Mouse (Mus musculus) midbrain, embryonic 10.5 days (tissue): ENCODE measurements around the gene Atp1b2. TPM values are rescaled to one million over a fixed set of nuclear protein-coding genes. Genes with fewer than 3 reads are reported as not detected.
A peak's percentile ranks its signal among the peaks of the same experiment; 100 is the strongest.

Experiments
- DNase-seq: peaks from one replicate; pipeline ENCODE4 v3.0.0-alpha.2; 2017; ENCODE audit warnings: low spot score
- H3K27ac ChIP-seq: fragments of 300-500 bp; sonication (generic); replicated peaks from 2 replicates; pipeline ENCODE4 v1.5.1; 2016; ENCODE audit warnings: mild to moderate bottlenecking
- H3K27me3 ChIP-seq: fragments of 300-500 bp; sonication (generic); 2 replicates; pipeline ENCODE4 v1.6.1; 2016; ENCODE audit warnings: low read depth, mild to moderate bottlenecking; ENCODE audit not compliant: poor library complexity, severe bottlenecking
- H3K36me3 ChIP-seq: fragments of 300-500 bp; sonication (generic); 2 replicates; pipeline ENCODE4 v1.6.1; 2016; ENCODE audit warnings: mild to moderate bottlenecking, moderate library complexity
- H3K4me1 ChIP-seq: fragments of 300-500 bp; sonication (generic); 2 replicates; pipeline ENCODE4 v1.6.1; 2016
- H3K4me3 ChIP-seq: fragments of 300-500 bp; sonication (generic); 2 replicates; pipeline ENCODE4 v1.5.1; 2016; ENCODE audit warnings: mild to moderate bottlenecking, moderate library complexity
- H3K9me3 ChIP-seq: fragments of 300-500 bp; sonication (generic); replicated peaks from 2 replicates; pipeline ENCODE4 v1.6.1; 2016; ENCODE audit warnings: mild to moderate bottlenecking
- WGBS: fragments of 180-500 bp; shearing (Covaris S2); methylation state at CpG from one replicate; pipeline ENCODE4 v1.1.7; 2016; 5-methylcytosine and 5-hydroxymethylcytosine counted together
- polyA plus RNA-seq: library from polyadenylated mRNA; unstranded; fragments of >200 nt; fragmentation: Nextera tagmentation; extraction: Ambion mirVana; gene quantifications from 2 replicates; pipeline ENCODE4 v1.2.1, GENCODE M21; 2016

The Atp1b2 gene
- polyA plus RNA-seq, 1 experiment from 2014 or later = 6.0 TPM

DNA sequence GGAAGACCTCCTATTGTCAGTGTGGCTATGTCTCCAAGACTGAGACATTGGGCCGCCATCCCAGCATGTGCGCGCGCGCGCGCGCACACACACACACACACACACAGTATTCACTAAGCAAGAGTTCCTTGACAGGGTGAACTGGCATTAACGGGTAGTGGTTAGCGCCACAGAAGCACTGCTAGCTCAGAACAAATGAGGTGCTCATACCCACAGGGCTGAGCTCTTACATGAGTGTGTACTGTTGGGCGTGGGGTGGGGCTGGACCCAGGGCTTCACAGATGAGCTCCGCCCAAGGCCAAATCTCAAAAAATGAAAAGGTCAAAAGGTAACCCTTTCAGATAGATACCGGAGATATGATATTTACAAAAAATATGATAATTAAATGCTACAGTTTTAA, 20.8 kb downstream of the Atp1b2 start:
- peaks cover 64% of the 10 kb centered on the region for H3K36me3 ChIP-seq
- H3K4me3 ChIP-seq = no peak overlapping the region
- DNase-seq = no peak
- peaks cover 14% of the 10 kb centered on the region for H3K4me1 ChIP-seq
- WGBS = 97% methylated on average over 13 of the region's 13 CpGs
- H3K27ac ChIP-seq = no peak overlapping the region
- no peaks in the 10 kb centered on the region for H3K27me3 ChIP-seq
- no peaks in the 10 kb centered on the region for H3K9me3 ChIP-seq

DNA sequence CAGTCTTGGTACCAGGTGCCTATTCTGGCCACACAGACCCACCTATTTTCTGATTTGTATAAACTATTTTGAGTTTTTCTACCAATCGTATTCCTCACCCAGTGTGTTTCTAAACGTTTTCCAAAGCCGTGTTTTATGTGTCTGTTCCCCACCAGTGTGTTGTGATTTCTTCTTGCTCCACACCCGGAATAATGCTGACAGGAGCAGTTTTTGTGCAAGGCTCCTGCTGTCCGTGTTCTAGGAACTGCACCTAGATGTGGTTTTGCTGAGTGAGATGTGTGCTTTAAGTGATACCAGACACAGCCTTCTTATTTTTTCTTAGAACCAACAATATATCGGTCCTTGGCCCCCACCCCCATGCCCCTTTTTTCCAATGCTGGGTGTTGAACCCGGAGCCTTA, 21.7 kb downstream of the Atp1b2 start:
- no peak overlapping the region for H3K4me3 ChIP-seq
- WGBS = 93% methylated on average over 7 of the region's 7 CpGs
- peaks cover 54% of the 10 kb centered on the region for H3K36me3 ChIP-seq

DNA sequence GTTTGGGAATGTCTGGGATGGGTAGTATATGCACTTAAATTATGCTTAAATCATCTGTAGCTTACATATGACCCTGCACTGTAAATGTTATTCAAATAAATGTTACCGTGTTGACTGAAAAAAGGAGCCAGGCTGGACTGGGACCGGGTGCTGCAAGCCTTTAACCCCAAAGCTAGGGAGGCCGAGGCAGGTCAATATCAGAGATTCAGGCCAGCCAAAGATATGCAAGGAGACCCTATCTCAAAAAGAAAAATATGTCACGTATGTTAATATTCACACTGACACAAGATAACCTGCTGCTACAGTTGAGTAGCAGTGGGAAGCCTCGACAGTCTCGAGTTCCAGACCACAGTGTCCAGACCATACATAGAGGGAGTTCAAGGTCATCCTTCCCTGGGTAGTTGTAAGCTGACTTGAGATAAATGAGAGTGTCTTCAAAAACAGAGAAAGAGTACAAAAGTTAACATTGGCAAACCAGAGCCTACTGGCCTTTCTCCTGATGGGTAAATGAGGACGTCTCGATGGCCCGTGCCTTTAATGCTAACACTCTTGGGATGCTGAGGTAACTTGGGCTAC, 23.4 kb downstream of the Atp1b2 start:
- Histone ChIP-seq H3K27ac (peak overlapping the region; percentile 91), H3K27me3 (no peaks in the 10 kb centered on the region), H3K36me3 (peaks cover 41% of the 10 kb centered on the region), H3K9me3 (no peaks in the 10 kb centered on the region), H3K4me1 (peaks cover 32% of the 10 kb centered on the region), H3K4me3 (peak overlapping the region; percentile 90)
- DNase-seq = no peak
- 68% methylated on average over 9 of the region's 9 CpGs for WGBS

More for the DNA sequence above, 21.7 kb downstream of the Atp1b2 start:
- H3K27me3 ChIP-seq = no peaks in the 10 kb centered on the region
- no peak overlapping the region for H3K27ac ChIP-seq
- peaks cover 19% of the 10 kb centered on the region for H3K4me1 ChIP-seq
- DNase-seq = no peak
- no peaks in the 10 kb centered on the region for H3K9me3 ChIP-seq

DNA sequence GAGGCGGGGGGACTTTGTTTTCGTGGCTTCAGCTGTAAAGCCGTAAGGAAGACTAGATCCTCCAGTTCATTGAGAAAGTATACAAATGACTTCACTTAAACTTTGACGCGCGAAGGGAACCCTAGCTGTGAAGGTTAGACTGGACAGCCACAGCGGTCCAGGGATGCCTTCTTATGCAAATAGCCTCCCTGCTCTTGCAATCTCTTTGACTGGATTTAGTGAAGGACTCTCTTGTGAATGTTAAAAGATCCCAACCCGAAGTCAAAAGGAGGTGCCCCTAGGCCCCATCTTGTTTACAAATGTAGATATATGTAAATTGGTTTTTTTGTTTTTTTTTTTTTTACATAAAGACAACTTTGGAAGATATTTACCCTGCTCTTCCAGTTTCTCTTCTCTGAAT, 23.9 kb downstream of the Atp1b2 start:
- Histone ChIP-seq H3K27ac (peak overlapping the region; percentile 91), H3K4me3 (peak overlapping the region; percentile 90), H3K27me3 (no peaks in the 10 kb centered on the region), H3K36me3 (peaks cover 41% of the 10 kb centered on the region), H3K4me1 (peaks cover 37% of the 10 kb centered on the region), H3K9me3 (no peaks in the 10 kb centered on the region)
- under 1% methylated on average over 8 of the region's 8 CpGs for WGBS
- no peak for DNase-seq

DNA sequence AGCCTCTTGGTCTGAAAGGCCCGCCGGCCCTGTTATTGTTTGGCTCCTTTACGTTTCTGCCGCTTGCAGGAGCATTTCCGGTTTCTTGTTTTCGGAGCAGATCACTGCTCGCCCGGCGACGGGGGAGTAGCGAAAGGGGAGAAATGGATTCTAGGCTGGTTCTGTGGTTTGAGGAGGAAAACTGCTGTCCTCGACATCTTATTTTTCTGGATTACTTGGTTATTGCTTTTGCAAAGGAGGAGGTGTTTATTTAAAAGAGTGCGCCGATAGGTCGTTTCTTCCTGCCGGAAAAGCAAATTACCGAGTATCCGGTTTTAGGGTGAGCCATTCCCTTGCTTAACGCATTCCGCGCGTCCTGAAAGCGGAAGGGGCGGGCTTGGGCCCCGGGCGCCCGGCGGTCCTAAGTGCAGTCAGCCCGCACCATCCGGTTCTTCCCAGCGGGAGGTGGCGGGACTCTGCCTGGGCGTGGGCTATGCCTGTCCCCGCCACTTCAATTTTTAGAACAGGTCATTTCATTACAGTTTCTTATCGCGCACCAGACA, 24.5 kb downstream of the Atp1b2 start:
- H3K4me1 ChIP-seq = peaks cover 41% of the 10 kb centered on the region
- under 1% methylated on average over 36 of the region's 36 CpGs for WGBS

DNA sequence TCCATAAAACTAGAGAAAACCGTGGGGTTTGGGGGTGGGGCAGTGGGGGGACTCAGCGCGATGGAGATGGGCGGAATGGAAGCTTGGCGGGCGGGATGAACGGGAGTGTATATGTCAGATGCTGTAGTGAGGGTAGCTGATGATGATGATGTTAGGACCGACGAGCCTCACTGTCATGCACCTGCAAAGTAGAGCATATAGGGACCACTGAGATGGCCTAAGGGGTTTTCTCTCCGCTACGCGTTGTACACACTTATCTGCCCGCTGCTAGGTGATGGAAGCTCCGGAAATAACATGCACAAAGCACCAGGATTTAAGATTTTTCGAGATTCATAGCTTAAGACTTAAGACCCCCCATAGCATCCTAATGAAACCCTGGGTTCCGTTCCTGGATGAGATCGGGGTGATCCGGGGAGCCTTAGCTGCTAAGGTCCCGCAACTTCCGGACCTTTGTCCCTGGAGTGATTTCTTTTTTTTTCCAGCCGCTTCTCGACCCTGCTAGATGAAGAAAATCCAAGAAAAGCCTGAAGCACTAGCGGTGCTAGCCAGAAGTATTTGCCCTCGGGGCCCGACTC, 25.1 kb downstream of the Atp1b2 start:
- WGBS = under 1% methylated on average over 25 of the region's 25 CpGs

More for the DNA sequence above, 24.5 kb downstream of the Atp1b2 start:
- peak; percentile 94 for DNase-seq
- H3K9me3 ChIP-seq = no peaks in the 10 kb centered on the region
- peak overlapping the region; percentile 91 for H3K27ac ChIP-seq
- H3K4me3 ChIP-seq = peak overlapping the region; percentile 90
- no peaks in the 10 kb centered on the region for H3K27me3 ChIP-seq
- peaks cover 37% of the 10 kb centered on the region for H3K36me3 ChIP-seq

GRCm38 (mm10) chr11:69580091-69580514, 25.6 kb downstream of the Atp1b2 start, which contains the start of the genes Wrap53 and Trp53:
TSS of gene Wrap53 (minus strand) at chr11:69580255.
TSS of gene Trp53 (plus strand) at chr11:69580359.
- under 1% methylated on average over 13 of the region's 13 CpGs for WGBS

More for the DNA sequence above, 25.1 kb downstream of the Atp1b2 start:
- Histone ChIP-seq H3K4me3 (peak overlapping the region; percentile 90), H3K36me3 (peaks cover 36% of the 10 kb centered on the region), H3K4me1 (peaks cover 46% of the 10 kb centered on the region), H3K27me3 (no peaks in the 10 kb centered on the region), H3K27ac (peak overlapping the region; percentile 91), H3K9me3 (no peaks in the 10 kb centered on the region)
- no peak for DNase-seq

DNA sequence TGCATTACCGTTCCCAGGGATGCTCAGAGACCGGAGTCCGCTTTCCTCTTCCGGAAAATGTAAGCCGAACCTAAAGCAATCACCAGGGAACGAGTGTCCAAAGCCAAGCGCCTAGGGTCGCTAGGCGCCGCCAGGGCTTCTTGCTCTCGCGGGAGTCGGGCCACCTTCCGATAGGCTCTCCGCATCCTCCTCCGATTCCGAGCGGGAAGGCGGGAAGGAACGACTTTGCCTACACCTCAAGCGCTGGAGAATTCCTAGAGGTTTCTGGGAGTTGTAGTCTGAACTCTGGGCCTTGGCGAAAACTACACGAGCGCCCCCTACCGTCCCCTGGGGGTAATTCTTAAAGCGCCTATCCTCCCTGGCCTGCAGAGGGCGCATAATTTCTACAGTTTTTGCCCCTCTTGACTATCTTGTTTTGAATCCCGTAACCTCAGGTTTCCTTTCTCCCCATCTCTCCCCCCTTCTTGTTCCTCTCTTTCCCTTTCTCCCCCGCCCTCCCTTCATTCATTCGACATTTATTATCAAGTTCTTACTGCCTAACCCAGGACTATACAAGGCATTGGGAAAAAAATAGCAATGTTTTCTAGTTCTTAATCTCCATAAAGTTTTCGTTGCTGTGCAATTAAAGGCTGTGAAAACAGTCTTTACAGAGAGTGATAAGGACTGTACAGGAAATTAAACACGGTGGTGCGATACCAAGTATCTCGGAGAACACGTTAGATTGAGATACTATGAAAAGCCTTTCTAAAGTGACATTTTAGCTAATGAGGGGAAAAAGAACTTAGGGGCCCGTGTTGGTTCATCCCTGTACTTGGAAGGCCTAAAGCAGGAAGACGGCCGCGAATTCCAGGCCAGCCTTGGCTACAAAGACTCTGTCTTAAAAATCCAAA, 26.4 kb downstream of the Atp1b2 start:
- Histone ChIP-seq H3K36me3 (peaks cover 42% of the 10 kb centered on the region), H3K27ac (peak overlapping the region; percentile 91), H3K9me3 (no peaks in the 10 kb centered on the region), H3K4me3 (peak overlapping the region; percentile 90), H3K4me1 (peaks cover 55% of the 10 kb centered on the region), H3K27me3 (no peaks in the 10 kb centered on the region)
- peak; percentile 99 for DNase-seq
- 3% methylated on average over 39 of the region's 39 CpGs for WGBS

More at GRCm38 (mm10) chr11:69580091-69580514, 25.6 kb downstream of the Atp1b2 start, which contains the start of the genes Wrap53 and Trp53:
- Histone ChIP-seq H3K36me3 (peaks cover 41% of the 10 kb centered on the region), H3K9me3 (no peaks in the 10 kb centered on the region), H3K27me3 (no peaks in the 10 kb centered on the region), H3K4me1 (peaks cover 50% of the 10 kb centered on the region), H3K27ac (peak within 1 kb of the TSS; percentile 91), H3K4me3 (peak within 1 kb of the TSS; percentile 90)
- peak; percentile 91 for DNase-seq

DNA sequence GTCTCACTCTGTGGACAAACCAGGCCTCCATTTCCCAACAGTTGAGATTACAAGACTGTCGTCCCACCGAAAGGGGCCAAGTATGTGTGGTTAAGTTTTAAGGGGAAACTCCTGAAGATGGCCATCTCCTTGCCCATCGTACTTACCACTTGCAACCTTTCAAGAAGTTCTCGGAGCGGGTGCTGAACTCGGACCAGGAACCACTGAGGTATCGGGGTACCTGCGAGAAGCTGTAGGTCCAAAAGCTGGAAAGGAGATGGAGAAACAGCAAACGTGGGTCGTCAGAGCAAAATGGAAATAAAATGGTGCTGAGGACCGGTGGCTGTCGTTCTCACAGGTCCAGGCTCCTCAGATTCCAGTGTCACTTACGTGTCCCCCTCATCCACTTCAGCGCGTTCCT, 27.4 kb downstream of the Atp1b2 start:
- Histone ChIP-seq H3K27me3 (no peaks in the 10 kb centered on the region), H3K4me3 (peak overlapping the region; percentile 90), H3K36me3 (peaks cover 42% of the 10 kb centered on the region), H3K9me3 (no peaks in the 10 kb centered on the region), H3K27ac (peak overlapping the region; percentile 91), H3K4me1 (peaks cover 55% of the 10 kb centered on the region)
- 17% methylated on average over 15 of the region's 15 CpGs for WGBS
- DNase-seq = no peak

DNA sequence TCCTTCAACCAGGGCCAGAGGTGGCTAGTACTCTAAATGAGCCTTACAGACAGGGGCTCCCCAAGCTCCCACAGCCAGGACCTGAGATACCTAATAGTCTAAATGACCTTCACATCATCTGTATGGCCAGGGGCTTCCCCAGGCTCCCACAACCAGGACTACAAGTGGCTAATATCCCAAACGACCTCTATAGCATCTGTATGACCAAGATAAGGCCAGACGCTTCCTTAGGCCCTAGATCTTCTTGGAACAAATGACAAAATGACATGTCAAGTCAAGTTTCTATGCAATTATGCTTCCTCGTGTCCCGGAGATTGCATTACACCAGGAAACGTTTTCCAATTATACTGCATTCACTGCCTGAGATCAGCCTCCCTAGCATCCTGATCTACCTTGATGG, 29.4 kb downstream of the Atp1b2 start:
- WGBS = 82% methylated on average over 5 of the region's 5 CpGs
- Histone ChIP-seq H3K27me3 (no peaks in the 10 kb centered on the region), H3K27ac (no peak overlapping the region), H3K36me3 (peaks cover 58% of the 10 kb centered on the region), H3K4me1 (peaks cover 42% of the 10 kb centered on the region), H3K9me3 (no peaks in the 10 kb centered on the region), H3K4me3 (no peak overlapping the region; the same call in 1 of the 2 replicates)
- no peak for DNase-seq

DNA sequence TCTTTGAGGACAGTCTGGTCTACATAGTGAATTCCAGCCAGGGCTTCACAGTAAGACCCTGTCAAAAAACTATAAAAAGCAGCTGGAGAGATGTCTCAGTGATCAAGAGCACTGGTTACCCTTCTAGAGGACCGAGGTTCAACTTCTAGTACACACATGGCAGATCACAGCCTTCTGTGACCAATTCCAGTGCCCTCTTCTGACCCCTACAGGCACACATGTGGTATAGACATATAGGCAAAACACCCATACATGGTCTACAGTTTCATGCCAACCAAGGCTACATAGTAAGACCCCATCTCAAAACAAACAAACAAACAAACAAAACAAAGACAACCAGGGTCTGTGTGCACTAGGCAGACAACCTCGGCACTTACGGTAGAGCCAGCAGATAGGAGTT, 30.5 kb downstream of the Atp1b2 start:
- Histone ChIP-seq H3K36me3 (peaks cover 69% of the 10 kb centered on the region), H3K4me1 (peaks cover 42% of the 10 kb centered on the region), H3K27ac (no peak overlapping the region), H3K4me3 (peak overlapping the region; percentile 23; the same call in 1 of the 2 replicates), H3K9me3 (no peaks in the 10 kb centered on the region), H3K27me3 (no peaks in the 10 kb centered on the region)
- 69% methylated on average over 3 of the region's 3 CpGs for WGBS
- DNase-seq = no peak

- Histone ChIP-seq H3K36me3 (peaks cover 85% of the 10 kb centered on the region), H3K4me1 (peaks cover 59% of the 10 kb centered on the region), H3K27ac (no peak overlapping the region), H3K4me3 (no peak overlapping the region), H3K27me3 (peaks cover 21% of the 10 kb centered on the region), H3K9me3 (no peaks in the 10 kb centered on the region)
- 80% methylated on average over 8 of the region's 8 CpGs for WGBS
- DNase-seq = no peak
Observed at GRCm38 (mm10) chr11:69565131-69565530, 40.6 kb downstream of the Atp1b2 start.
